Mouse (Mus musculus) heart, embryonic 15.5 days (tissue): Measurements from ENCODE around the gene Plce1. TPM values are rescaled to one million over a fixed set of nuclear protein-coding genes. Genes with fewer than 3 reads are reported as not detected.
A peak's percentile ranks its signal among the peaks of the same experiment; 100 is the strongest.

Experiments
- ATAC-seq: fragments of 200-750 bp; cut with Nextera tagmentation; replicated peaks from 2 replicates; pipeline ENCODE4 v1.8.0; 2017; ENCODE audit warnings: low read depth, moderate TSS enrichment; ENCODE audit not compliant: insufficient number of reproducible peaks, insufficient read depth, low FRiP score
- H3K27ac ChIP-seq: fragments of 300-500 bp; sonication (generic); 2 replicates; pipeline ENCODE4 v1.5.1; 2015; ENCODE audit warnings: mild to moderate bottlenecking, inconsistent platforms
- H3K27me3 ChIP-seq: fragments of 300-500 bp; sonication (generic); 2 replicates; pipeline ENCODE4 v1.6.1; 2015; ENCODE audit warnings: inconsistent platforms
- H3K36me3 ChIP-seq: fragments of 300-500 bp; sonication (generic); 2 replicates; pipeline ENCODE4 v1.6.1; 2015; ENCODE audit warnings: mild to moderate bottlenecking, inconsistent platforms
- H3K4me1 ChIP-seq: fragments of 300-500 bp; sonication (generic); replicated peaks from 2 replicates; pipeline ENCODE4 v1.6.1; 2015; ENCODE audit warnings: inconsistent platforms
- H3K4me2 ChIP-seq: fragments of 300-500 bp; sonication (generic); 2 replicates; pipeline ENCODE4 v1.6.1; 2015; ENCODE audit warnings: inconsistent platforms, mild to moderate bottlenecking, moderate library complexity
- H3K4me3 ChIP-seq: fragments of 300-500 bp; sonication (generic); 2 replicates; pipeline ENCODE4 v1.5.1; 2015; ENCODE audit warnings: mild to moderate bottlenecking, inconsistent platforms
- H3K9ac ChIP-seq: fragments of 300-500 bp; sonication (generic); 2 replicates; pipeline ENCODE4 v1.6.1; 2015; ENCODE audit warnings: mild to moderate bottlenecking, inconsistent platforms
- H3K9me3 ChIP-seq: fragments of 300-500 bp; sonication (generic); replicated peaks from 2 replicates; pipeline ENCODE4 v1.6.1; 2016; ENCODE audit warnings: inconsistent platforms
- WGBS: fragments of 180-500 bp; shearing (Covaris S2); methylation state at CpG from one replicate; pipeline ENCODE4 v1.1.7; 2015; ENCODE audit warnings: mixed read lengths; 5-methylcytosine and 5-hydroxymethylcytosine counted together
- polyA plus RNA-seq: library from polyadenylated mRNA; unstranded; fragments of >200 nt; fragmentation: Nextera tagmentation; extraction: Ambion mirVana; gene quantifications from 2 replicates; pipeline ENCODE4 v1.2.1, GENCODE M21; 2015

The Plce1 gene
- 7.3 and 7.8 TPM in 2 replicates for polyA plus RNA-seq

GRCm38 (mm10) chr19:38480731-38481621, at the start of gene Plce1:
Plce1 (plus strand) TSS chr19:38481109.
- peaks cover 9% of the 10 kb centered on the region; the same call in 1 of the 2 replicates for H3K27me3 ChIP-seq
- H3K9me3 ChIP-seq: no peaks in the 10 kb centered on the region
- peaks cover 37% of the 10 kb centered on the region for H3K4me1 ChIP-seq
- H3K4me2 ChIP-seq: peak within 1 kb of the TSS; percentile 90
- peak within 1 kb of the TSS; percentile 81 for H3K9ac ChIP-seq
- peak within 1 kb of the TSS; percentile 87 for H3K4me3 ChIP-seq
- peak; percentile 90 for ATAC-seq
- H3K36me3 ChIP-seq: no peaks in the 10 kb centered on the region
- WGBS: under 1% methylated on average over 82 of the region's 90 CpGs
- peak within 1 kb of the TSS; percentile 85 for H3K27ac ChIP-seq

GRCm38 (mm10) chr19:38431326-38431725, 49.6 kb upstream of the Plce1 start:
- Histone ChIP-seq H3K4me2 (no peak overlapping the region), H3K9ac (no peak overlapping the region), H3K36me3 (no peaks in the 10 kb centered on the region), H3K27me3 (no peaks in the 10 kb centered on the region), H3K4me1 (0 out of 2 replicates have a peak, but pooled peaks cover 8% of the 10 kb centered on the region), H3K9me3 (no peaks in the 10 kb centered on the region), H3K27ac (no peak overlapping the region), H3K4me3 (no peak overlapping the region)
- no peak for ATAC-seq
- WGBS: 81% methylated on average over 7 of the region's 7 CpGs

GRCm38 (mm10) chr19:38432021-38432420, 48.9 kb upstream of the Plce1 start:
- H3K4me3 ChIP-seq: no peak overlapping the region
- H3K9ac ChIP-seq: no peak overlapping the region
- no peak for ATAC-seq
- WGBS: 72% methylated on average over 3 of the region's 3 CpGs
- no peaks in the 10 kb centered on the region for H3K27me3 ChIP-seq
- H3K9me3 ChIP-seq: no peaks in the 10 kb centered on the region
- no peaks in the 10 kb centered on the region for H3K36me3 ChIP-seq
- 0 out of 2 replicates have a peak, but pooled peaks cover 8% of the 10 kb centered on the region for H3K4me1 ChIP-seq
- no peak overlapping the region for H3K4me2 ChIP-seq
- H3K27ac ChIP-seq: no peak overlapping the region

- no peak for ATAC-seq
Measured at GRCm38 (mm10) chr19:38433381-38433780, 47.5 kb upstream of the Plce1 start.

DNA sequence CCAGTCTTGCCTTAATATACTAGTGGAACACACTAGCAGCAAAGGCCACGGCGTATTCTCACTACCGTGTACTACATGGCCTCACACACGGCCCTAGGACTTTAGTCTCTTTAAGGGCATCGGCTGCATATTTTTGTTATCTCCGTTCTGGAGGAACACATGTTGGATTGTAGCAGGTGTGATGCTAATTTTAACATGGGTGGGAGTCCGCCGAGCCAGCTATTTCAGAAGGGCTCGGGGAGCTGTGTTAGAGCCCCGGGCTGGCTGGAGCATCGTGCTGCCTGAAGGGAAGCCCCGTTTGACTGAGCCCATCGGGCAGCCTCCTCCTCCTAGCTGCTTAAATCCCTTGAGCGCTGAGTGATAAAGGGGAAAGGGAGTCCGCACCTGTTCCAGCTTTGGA, 45.7 kb upstream of the Plce1 start:
- 48% methylated on average over 15 of the region's 15 CpGs for WGBS
- 0 out of 2 replicates have a peak overlapping the region, but pooled peaks have one; percentile 9 for H3K4me3 ChIP-seq
- H3K36me3 ChIP-seq: no peaks in the 10 kb centered on the region
- H3K4me1 ChIP-seq: 0 out of 2 replicates have a peak, but pooled peaks cover 8% of the 10 kb centered on the region
- peak overlapping the region; percentile 36 for H3K4me2 ChIP-seq
- H3K27ac ChIP-seq: peak overlapping the region; percentile 71
- no peaks in the 10 kb centered on the region for H3K27me3 ChIP-seq
- no peak overlapping the region for H3K9ac ChIP-seq
- peak; percentile 66 for ATAC-seq
- H3K9me3 ChIP-seq: no peaks in the 10 kb centered on the region

More at GRCm38 (mm10) chr19:38433381-38433780, 47.5 kb upstream of the Plce1 start:
- H3K4me3 ChIP-seq: no peak overlapping the region
- 0 out of 2 replicates have a peak, but pooled peaks cover 8% of the 10 kb centered on the region for H3K4me1 ChIP-seq
- no peak overlapping the region for H3K9ac ChIP-seq
- WGBS: 73% methylated on average over 2 of the region's 2 CpGs
- H3K27me3 ChIP-seq: no peaks in the 10 kb centered on the region
- H3K9me3 ChIP-seq: no peaks in the 10 kb centered on the region
- no peaks in the 10 kb centered on the region for H3K36me3 ChIP-seq
- H3K27ac ChIP-seq: no peak overlapping the region
- H3K4me2 ChIP-seq: no peak overlapping the region

DNA sequence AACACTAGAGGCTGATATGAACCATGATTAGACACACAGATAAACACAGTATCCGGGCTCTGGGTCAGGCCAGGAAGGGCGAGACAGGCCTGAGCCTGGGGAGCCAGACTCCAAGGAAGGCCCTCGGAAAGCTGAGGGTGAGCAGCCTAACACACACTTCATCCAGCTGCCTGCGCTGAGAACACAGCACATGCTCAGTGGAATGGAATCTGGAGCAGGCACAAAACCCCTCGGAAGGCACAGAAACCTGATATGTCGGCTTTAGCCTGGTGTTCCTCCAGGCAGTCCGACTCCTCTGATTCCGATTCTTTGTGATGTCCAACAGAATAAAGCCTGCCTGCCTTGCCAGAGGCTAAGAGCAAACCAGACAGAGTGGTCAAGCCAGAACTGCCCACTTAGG, 39.0 kb upstream of the Plce1 start:
- Histone ChIP-seq H3K9ac (no peak overlapping the region), H3K9me3 (no peaks in the 10 kb centered on the region), H3K27me3 (no peaks in the 10 kb centered on the region), H3K27ac (no peak overlapping the region), H3K4me2 (no peak overlapping the region), H3K4me1 (no peaks in the 10 kb centered on the region), H3K4me3 (no peak overlapping the region), H3K36me3 (no peaks in the 10 kb centered on the region)
- ATAC-seq: no peak
- 54% methylated on average over 8 of the region's 8 CpGs for WGBS

DNA sequence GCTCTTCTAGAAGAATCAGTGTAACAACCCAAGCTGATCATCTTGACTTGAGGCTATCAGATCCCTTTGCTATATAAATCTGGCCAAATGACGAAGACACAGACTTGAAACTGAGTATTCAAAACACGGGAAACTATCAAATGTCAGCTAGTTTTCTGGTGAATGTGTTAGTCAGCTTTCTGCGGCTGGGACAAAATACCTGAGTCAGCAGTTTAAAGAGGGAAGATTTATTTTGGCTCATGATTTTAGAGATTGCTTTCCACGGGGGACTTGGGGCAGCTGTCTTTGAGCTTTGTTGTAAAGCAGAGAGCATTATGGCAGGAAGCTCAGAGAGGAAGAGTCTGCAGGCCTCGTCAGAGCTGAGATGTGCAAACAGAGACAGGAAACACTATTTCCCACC, 35.2 kb upstream of the Plce1 start:
- Histone ChIP-seq H3K4me2 (no peak overlapping the region), H3K9me3 (no peaks in the 10 kb centered on the region), H3K4me1 (no peaks in the 10 kb centered on the region), H3K36me3 (no peaks in the 10 kb centered on the region), H3K4me3 (no peak overlapping the region), H3K27me3 (no peaks in the 10 kb centered on the region), H3K27ac (no peak overlapping the region), H3K9ac (no peak overlapping the region)
- 58% methylated on average over 5 of the region's 5 CpGs for WGBS
- ATAC-seq: no peak

DNA sequence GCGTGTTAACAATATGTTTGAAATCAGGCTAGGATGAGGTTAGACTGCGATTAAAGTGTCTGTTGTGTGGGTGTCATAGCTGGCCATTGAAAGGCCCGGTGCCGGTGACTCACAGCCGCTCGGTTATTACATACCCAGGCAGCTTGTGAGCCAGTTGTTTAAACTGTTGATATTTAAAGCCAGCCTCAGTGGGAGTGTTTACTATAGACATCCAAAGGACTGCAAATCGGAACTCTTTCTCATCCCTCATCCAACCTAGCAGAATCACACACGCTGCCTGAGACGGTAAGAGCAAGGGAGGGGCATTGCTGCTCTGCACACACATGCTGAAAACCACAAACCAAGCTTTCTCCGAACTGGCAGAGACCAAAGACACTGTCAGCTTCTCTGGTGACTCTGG, 25.7 kb upstream of the Plce1 start:
- 75% methylated on average over 10 of the region's 10 CpGs for WGBS
- Histone ChIP-seq H3K27me3 (no peaks in the 10 kb centered on the region), H3K27ac (no peak overlapping the region), H3K9me3 (no peaks in the 10 kb centered on the region), H3K4me1 (no peaks in the 10 kb centered on the region), H3K9ac (no peak overlapping the region), H3K4me3 (no peak overlapping the region), H3K36me3 (no peaks in the 10 kb centered on the region), H3K4me2 (no peak overlapping the region)
- no peak for ATAC-seq

- Histone ChIP-seq H3K27ac (no peak overlapping the region), H3K4me3 (no peak overlapping the region)
Measured at GRCm38 (mm10) chr19:38458996-38459395, 21.9 kb upstream of the Plce1 start.

DNA sequence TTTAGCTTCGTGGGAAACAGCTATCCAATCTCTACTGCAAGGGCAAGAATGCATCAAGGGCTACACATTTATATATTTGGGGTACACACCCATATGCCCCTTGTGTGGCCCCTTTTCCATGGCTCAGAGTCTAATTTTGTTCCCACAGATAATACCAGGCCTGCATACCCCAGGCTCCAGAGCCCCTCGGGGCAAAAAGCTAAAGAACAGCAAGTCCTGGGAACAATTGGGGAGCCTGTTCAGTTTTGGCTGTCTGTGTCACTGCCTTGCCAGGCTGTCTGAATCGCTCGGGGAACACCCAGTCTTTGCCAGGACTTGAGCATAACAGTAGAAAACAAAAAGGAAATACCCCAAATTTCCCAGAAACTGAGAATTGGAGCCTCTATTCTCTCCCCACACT, 20.2 kb upstream of the Plce1 start:
- Histone ChIP-seq H3K9me3 (no peaks in the 10 kb centered on the region), H3K27me3 (no peaks in the 10 kb centered on the region), H3K27ac (no peak overlapping the region), H3K4me3 (no peak overlapping the region), H3K9ac (no peak overlapping the region), H3K36me3 (no peaks in the 10 kb centered on the region), H3K4me2 (no peak overlapping the region), H3K4me1 (no peaks in the 10 kb centered on the region)
- no peak for ATAC-seq
- 74% methylated on average over 4 of the region's 4 CpGs for WGBS

More at GRCm38 (mm10) chr19:38458996-38459395, 21.9 kb upstream of the Plce1 start:
- Histone ChIP-seq H3K9me3 (no peaks in the 10 kb centered on the region), H3K9ac (no peak overlapping the region), H3K4me2 (no peak overlapping the region), H3K36me3 (no peaks in the 10 kb centered on the region), H3K27me3 (no peaks in the 10 kb centered on the region), H3K4me1 (no peaks in the 10 kb centered on the region)
- ATAC-seq: no peak
- WGBS: 91% methylated on average over 9 of the region's 9 CpGs

GRCm38 (mm10) chr19:38470257-38470893, 10.5 kb upstream of the Plce1 start:
- H3K4me1 ChIP-seq: no peaks in the 10 kb centered on the region
- no peak for ATAC-seq
- WGBS: 75% methylated on average over 10 of the region's 10 CpGs

More at GRCm38 (mm10) chr19:38470257-38470893, 10.5 kb upstream of the Plce1 start:
- Histone ChIP-seq H3K36me3 (no peaks in the 10 kb centered on the region), H3K4me2 (no peak overlapping the region), H3K9me3 (no peaks in the 10 kb centered on the region), H3K9ac (no peak overlapping the region), H3K27me3 (no peaks in the 10 kb centered on the region), H3K27ac (no peak overlapping the region), H3K4me3 (no peak overlapping the region)
